Mouse (Mus musculus): ENCODE results near the gene Tmem17. TPM values are rescaled to one million over a fixed set of nuclear protein-coding genes. Genes with fewer than 3 reads are reported as not detected.
A peak's percentile ranks its signal among the peaks of the same experiment; 100 is the strongest.

Gene Tmem17
- 14.5 and 19.6 TPM in 2 replicates for polyA plus RNA-seq (2015; fragmentation: Nextera tagmentation; extraction: Ambion mirVana)

DNA sequence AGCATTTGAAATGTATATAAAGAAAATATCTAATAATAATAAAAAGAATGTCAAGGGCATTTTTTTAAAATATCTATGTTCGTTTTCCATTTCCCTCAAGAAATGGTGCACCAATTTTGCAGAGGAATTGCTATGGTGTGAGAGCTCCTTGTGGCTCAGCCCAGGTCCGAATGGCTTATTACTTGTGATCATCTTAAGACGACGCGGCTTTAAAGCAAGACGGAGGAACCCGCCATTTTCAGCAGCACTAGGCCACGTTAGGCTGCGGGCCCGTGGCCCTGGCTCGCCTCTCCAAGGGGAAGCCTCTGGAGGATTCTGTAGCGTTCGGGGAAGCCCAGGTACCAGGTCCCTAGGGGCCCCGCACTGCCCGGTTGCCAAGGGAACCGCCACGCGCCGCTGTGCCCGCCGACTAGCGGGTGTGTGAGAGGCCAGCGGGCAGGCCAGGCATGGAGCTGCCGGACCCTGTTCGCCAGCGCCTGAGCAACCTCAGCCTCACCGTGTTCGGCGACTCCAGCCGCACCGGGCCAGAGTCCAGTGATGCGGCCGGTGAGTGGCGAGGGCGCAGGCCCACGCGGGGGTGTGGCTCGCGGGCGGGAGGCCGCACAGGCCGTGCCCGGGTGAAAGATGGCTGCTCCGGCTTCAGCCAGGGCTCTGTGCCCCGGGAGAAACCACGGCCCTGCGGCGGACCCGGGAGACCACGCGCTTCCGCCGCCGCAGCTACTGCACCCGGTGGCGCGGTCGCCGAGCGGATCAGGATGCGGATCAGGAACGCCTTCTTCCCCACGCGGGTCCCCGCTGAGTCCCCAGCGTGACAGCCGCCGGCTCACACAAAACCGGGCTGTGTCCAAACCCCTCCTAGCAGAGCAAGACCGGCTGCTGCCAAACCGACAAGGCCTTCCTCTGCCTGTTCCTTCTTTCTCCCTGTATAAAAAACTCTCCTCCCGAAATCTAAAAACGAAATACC is at the start of gene Tmem17:
Tmem17 (plus strand) TSS at position 51 of the 964 bp plus-strand sequence.
- H3K4me3 ChIP-seq (replicated peaks; ENCODE audit: low read length): peak within 1 kb of the TSS; percentile 96
- H3K4me2 ChIP-seq (ENCODE audit: low read length): peak within 1 kb of the TSS; percentile 76
- H3K36me3 ChIP-seq (ENCODE audit: control insufficient read depth, insufficient read depth): no peaks in the 10 kb centered on the region
- no peaks in the 10 kb centered on the region for H3K9me3 ChIP-seq (ENCODE audit: control insufficient read depth, low read length)
- peak within 1 kb of the TSS; percentile 97 for H3K27ac ChIP-seq (ENCODE audit: low read length)
- WGBS: under 1% methylated on average over 73 of the region's 73 CpGs
- H3K27me3 ChIP-seq (replicated peaks; ENCODE audit: control insufficient read depth, insufficient read depth, low read length): no peaks in the 10 kb centered on the region
- H3K4me1 ChIP-seq (replicated peaks; ENCODE audit: control insufficient read depth, insufficient read depth, low read length): peaks cover 3% of the 10 kb centered on the region; the same call in 1 of the 2 replicates
- peak within 1 kb of the TSS; percentile 99 for H3K9ac ChIP-seq (replicated peaks; ENCODE audit: low read depth, low read length)
- ATAC-seq: peak; percentile 92

DNA sequence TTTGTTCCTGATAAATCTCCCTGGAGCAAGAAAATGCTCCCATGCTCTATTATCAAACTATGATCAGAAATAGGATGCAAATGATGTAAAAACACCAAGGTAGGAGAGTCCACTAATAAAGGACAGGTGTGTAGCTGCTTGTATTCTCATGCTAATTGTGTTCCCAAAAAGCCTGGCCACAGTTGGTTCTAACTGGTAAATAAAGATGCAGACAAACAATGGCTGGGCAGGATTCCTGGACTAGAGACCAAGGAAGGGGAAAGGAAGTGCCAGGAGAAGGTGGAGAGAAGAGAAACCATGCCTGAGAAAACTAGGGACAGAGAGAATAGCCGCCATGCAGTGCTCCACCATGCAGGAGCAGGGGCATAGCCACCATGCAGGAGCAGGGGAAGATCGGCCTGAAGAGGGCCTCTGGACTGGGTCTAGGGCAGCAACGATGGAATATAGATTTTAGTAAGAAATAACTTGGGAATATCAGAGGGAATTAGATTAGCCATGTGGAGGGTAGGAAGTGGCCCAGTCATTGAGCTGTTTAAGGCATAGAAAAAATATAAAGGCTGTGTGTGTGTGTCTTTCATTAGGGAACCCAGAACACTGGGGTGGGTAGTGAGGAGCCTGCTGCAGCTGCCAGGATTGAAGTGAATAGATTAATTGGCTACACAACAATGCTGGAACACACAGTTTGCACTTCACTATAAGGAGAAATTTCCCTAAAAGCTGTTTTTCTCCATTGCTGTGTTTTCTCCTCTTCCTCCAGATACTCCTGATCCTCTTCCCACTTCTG is 31.9 kb upstream of the Tmem17 start:
- Histone ChIP-seq H3K4me1 (replicated peaks; ENCODE audit: control insufficient read depth, insufficient read depth, low read length) (peaks cover 9% of the 10 kb centered on the region), H3K4me3 (replicated peaks; ENCODE audit: low read length) (no peak overlapping the region), H3K27me3 (replicated peaks; ENCODE audit: control insufficient read depth, insufficient read depth, low read length) (no peaks in the 10 kb centered on the region), H3K27ac (ENCODE audit: low read length) (no peak overlapping the region; the same call in 1 of the 2 replicates), H3K4me2 (ENCODE audit: low read length) (no peak overlapping the region), H3K36me3 (ENCODE audit: control insufficient read depth, insufficient read depth) (no peaks in the 10 kb centered on the region), H3K9me3 (ENCODE audit: control insufficient read depth, low read length) (no peaks in the 10 kb centered on the region), H3K9ac (replicated peaks; ENCODE audit: low read depth, low read length) (no peak overlapping the region)
- ATAC-seq: peak; percentile 65; the same call in 1 of the 2 replicates
- 42% methylated on average over 3 of the region's 3 CpGs for WGBS

DNA sequence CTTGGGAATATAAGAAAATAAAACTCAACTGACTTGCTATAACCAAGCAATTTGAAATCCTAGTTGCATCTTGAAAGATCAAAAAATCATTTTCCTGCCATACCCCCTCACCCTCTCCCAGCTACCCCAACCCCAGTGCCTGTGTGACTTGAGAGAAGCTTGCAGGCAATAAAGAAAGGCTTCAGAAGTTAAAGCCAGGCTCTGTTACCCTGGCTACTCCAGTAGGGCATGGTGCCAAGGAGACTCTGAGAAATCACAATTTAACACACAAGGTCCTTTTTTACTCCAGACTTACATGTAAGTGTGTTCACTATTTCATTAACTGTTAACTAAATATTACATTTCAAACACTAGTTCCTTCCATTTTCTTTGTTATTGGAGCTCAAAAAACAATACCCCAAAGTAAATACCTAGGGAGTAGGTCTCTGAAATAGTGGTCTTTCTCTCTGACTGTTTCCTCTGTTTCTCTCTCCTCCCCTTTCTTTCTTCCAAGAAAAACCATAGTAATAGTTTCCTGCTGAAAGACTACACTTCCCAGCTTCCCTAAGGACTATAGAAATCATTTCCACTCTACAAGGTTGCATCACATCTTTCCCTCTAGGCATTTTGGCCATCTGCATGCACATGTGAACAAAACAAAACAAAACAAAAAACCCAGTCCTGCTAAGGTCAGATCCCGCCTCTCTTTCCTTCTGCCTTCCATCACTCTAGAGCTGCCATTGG is 30.1 kb upstream of the Tmem17 start:
- 80% methylated on average over 1 of the region's 1 CpGs for WGBS
- H3K27ac ChIP-seq (ENCODE audit: low read length): no peak overlapping the region
- H3K36me3 ChIP-seq (ENCODE audit: control insufficient read depth, insufficient read depth): no peaks in the 10 kb centered on the region
- no peak overlapping the region for H3K4me3 ChIP-seq (replicated peaks; ENCODE audit: low read length)
- no peak overlapping the region for H3K9ac ChIP-seq (replicated peaks; ENCODE audit: low read depth, low read length)
- no peaks in the 10 kb centered on the region for H3K27me3 ChIP-seq (replicated peaks; ENCODE audit: control insufficient read depth, insufficient read depth, low read length)
- no peaks in the 10 kb centered on the region for H3K9me3 ChIP-seq (ENCODE audit: control insufficient read depth, low read length)
- peaks cover 9% of the 10 kb centered on the region for H3K4me1 ChIP-seq (replicated peaks; ENCODE audit: control insufficient read depth, insufficient read depth, low read length)
- 0 out of 2 replicates have a peak, but pooled peaks have one; percentile 50 for ATAC-seq
- no peak overlapping the region for H3K4me2 ChIP-seq (ENCODE audit: low read length)

DNA sequence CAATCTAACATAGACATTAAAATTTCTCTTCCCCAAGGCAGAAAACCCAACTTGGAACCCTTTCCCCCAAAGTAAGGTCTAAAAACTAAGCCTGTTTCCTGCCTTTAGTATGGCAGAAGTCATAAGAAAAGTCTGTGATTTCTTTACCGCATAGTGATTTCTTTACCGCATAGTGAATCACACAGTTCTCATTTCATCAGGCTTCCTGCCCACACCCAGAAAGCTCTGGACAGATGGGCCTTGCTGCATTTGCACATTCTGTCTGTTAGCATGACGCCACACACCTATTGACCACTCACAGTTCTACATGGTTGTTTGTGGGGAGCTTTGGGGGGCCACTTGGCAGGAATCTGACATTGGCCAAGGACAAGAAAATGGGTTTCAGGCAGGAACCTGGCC is 29.5 kb upstream of the Tmem17 start:
- Histone ChIP-seq H3K4me3 (replicated peaks; ENCODE audit: low read length) (no peak overlapping the region), H3K9ac (replicated peaks; ENCODE audit: low read depth, low read length) (no peak overlapping the region), H3K9me3 (ENCODE audit: control insufficient read depth, low read length) (no peaks in the 10 kb centered on the region), H3K36me3 (ENCODE audit: control insufficient read depth, insufficient read depth) (no peaks in the 10 kb centered on the region), H3K4me2 (ENCODE audit: low read length) (no peak overlapping the region), H3K4me1 (replicated peaks; ENCODE audit: control insufficient read depth, insufficient read depth, low read length) (peaks cover 9% of the 10 kb centered on the region), H3K27ac (ENCODE audit: low read length) (no peak overlapping the region), H3K27me3 (replicated peaks; ENCODE audit: control insufficient read depth, insufficient read depth, low read length) (no peaks in the 10 kb centered on the region)
- ATAC-seq: no peak
- WGBS: 90% methylated on average over 3 of the region's 3 CpGs

DNA sequence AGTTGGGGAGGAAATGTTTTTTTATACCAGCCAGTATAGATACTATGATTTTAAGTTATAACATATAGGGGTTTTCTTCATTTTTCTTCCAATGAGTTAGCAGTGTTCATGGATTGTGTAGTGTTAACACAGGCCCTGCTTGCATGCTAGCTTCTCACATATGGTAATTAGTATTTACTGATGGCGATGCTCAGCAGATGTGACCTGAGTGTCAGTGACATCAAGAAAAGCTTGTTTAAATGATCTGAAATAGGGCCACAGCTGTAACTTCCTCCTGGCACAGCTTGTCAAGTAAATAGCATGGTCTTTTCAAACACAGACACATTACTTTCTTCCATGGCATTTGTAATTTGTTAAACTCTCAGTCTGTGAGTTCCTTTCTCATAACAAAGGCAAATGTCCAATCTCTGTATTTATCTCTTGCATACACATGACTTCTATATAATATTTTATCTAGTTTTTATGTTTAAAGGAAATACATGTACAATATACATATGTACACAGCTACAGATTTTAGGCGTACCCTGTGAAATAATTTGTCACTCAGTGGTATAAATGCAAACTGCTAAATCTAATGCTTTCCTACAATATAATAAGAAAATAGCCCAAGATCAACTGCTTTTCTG is 18.1 kb upstream of the Tmem17 start:
- Histone ChIP-seq H3K27me3 (replicated peaks; ENCODE audit: control insufficient read depth, insufficient read depth, low read length) (no peaks in the 10 kb centered on the region), H3K4me1 (replicated peaks; ENCODE audit: control insufficient read depth, insufficient read depth, low read length) (no peaks in the 10 kb centered on the region), H3K27ac (ENCODE audit: low read length) (no peak overlapping the region), H3K9ac (replicated peaks; ENCODE audit: low read depth, low read length) (no peak overlapping the region), H3K36me3 (ENCODE audit: control insufficient read depth, insufficient read depth) (no peaks in the 10 kb centered on the region), H3K9me3 (ENCODE audit: control insufficient read depth, low read length) (no peaks in the 10 kb centered on the region), H3K4me2 (ENCODE audit: low read length) (no peak overlapping the region), H3K4me3 (replicated peaks; ENCODE audit: low read length) (no peak overlapping the region)
- no peak for ATAC-seq
- WGBS: 79% methylated on average over 2 of the region's 2 CpGs

DNA sequence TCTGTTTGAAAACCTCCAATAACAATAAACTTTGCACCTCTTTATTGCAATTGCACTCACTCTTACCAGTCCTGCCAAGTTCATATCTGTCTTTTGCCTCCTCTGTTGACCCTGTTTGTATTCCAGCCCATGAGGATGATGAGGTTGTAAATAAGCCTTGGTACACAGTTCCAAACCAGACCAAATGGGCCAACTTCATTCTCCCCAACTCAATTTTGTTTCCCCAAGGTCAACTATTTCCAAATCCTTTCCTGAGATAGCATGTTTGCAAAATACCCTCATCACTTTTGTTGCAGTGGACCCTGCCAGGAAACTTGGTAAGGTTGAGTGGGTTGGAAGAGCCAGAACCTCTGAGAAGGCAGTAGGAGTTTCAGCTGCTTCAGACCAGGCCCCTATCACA is 16.9 kb upstream of the Tmem17 start:
- H3K36me3 ChIP-seq (ENCODE audit: control insufficient read depth, insufficient read depth): no peaks in the 10 kb centered on the region
- no peak for ATAC-seq
- H3K9me3 ChIP-seq (ENCODE audit: control insufficient read depth, low read length): no peaks in the 10 kb centered on the region
- no peak overlapping the region for H3K9ac ChIP-seq (replicated peaks; ENCODE audit: low read depth, low read length)
- H3K4me1 ChIP-seq (replicated peaks; ENCODE audit: control insufficient read depth, insufficient read depth, low read length): no peaks in the 10 kb centered on the region
- H3K27me3 ChIP-seq (replicated peaks; ENCODE audit: control insufficient read depth, insufficient read depth, low read length): no peaks in the 10 kb centered on the region
- no peak overlapping the region for H3K4me2 ChIP-seq (ENCODE audit: low read length)
- H3K4me3 ChIP-seq (replicated peaks; ENCODE audit: low read length): no peak overlapping the region
- no peak overlapping the region for H3K27ac ChIP-seq (ENCODE audit: low read length)

DNA sequence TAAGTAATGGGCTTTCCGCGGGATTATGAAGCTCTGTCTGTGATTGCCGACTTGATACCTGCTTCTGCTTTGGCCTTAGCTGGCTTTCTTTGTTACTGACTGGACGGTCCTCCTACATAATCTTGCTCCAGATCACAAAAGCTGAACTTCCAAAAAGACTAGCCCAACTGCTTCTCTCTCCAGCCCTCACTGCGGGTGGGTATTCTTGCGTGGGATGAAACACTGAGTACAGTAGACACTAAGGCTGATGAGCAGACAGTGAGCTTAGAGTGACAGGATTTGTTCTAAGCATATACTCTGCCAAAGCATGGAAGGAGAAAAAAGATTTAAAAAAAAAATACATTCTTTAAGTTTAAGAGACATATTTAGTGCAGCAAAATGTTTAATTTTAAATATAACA is 12.5 kb upstream of the Tmem17 start:
- Histone ChIP-seq H3K4me1 (replicated peaks; ENCODE audit: control insufficient read depth, insufficient read depth, low read length) (no peaks in the 10 kb centered on the region), H3K27ac (ENCODE audit: low read length) (no peak overlapping the region), H3K4me2 (ENCODE audit: low read length) (no peak overlapping the region), H3K9me3 (ENCODE audit: control insufficient read depth, low read length) (no peaks in the 10 kb centered on the region), H3K36me3 (ENCODE audit: control insufficient read depth, insufficient read depth) (no peaks in the 10 kb centered on the region), H3K9ac (replicated peaks; ENCODE audit: low read depth, low read length) (no peak overlapping the region), H3K27me3 (replicated peaks; ENCODE audit: control insufficient read depth, insufficient read depth, low read length) (no peaks in the 10 kb centered on the region), H3K4me3 (replicated peaks; ENCODE audit: low read length) (no peak overlapping the region)
- no peak for ATAC-seq
- 51% methylated on average over 6 of the region's 6 CpGs for WGBS

DNA sequence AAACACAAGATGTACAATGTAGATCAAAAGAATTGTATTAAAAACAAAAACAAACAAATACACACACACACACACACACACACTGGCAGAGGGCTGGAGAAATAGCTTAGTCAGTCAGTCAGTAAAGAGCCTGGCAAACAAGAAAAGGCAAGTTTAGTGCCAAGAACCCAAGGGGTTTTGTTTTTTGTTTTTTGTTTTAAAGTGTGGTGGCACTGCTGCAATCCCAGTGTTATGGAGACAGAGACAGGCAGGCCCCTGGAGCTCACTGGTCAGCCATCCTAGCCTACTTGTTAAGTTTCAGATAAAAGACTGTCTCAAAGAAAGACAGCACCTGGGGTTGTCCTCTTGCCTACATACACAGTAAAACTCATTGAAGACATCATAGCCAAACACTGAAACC is 12.0 kb upstream of the Tmem17 start:
- H3K4me1 ChIP-seq (replicated peaks; ENCODE audit: control insufficient read depth, insufficient read depth, low read length): no peaks in the 10 kb centered on the region
- no peak overlapping the region for H3K4me2 ChIP-seq (ENCODE audit: low read length)
- H3K27me3 ChIP-seq (replicated peaks; ENCODE audit: control insufficient read depth, insufficient read depth, low read length): no peaks in the 10 kb centered on the region
- H3K9me3 ChIP-seq (ENCODE audit: control insufficient read depth, low read length): no peaks in the 10 kb centered on the region
- no peak overlapping the region for H3K9ac ChIP-seq (replicated peaks; ENCODE audit: low read depth, low read length)
- no peaks in the 10 kb centered on the region for H3K36me3 ChIP-seq (ENCODE audit: control insufficient read depth, insufficient read depth)
- no peak overlapping the region for H3K27ac ChIP-seq (ENCODE audit: low read length)
- ATAC-seq: no peak
- no peak overlapping the region for H3K4me3 ChIP-seq (replicated peaks; ENCODE audit: low read length)
